ENCODE assay signal across 23 mouse cellular contexts in genomic region chr15:102339612-102340011, GRCm38 (mm10). TPM values are rescaled to one million over a fixed set of nuclear protein-coding genes. Genes with fewer than 3 reads are reported as not detected.
"Had no signal": no experiment of that assay in that cellular context is flagged by ENCODE, and none has a peak within 500 bp of the region (broad histone marks: within the 10 kb centered on the region; RNA-seq: fewer than 3 reads in every experiment).

No protein-coding gene starts in this region.

- H3K27ac ChIP-seq: liver, embryonic 14.5 days; midbrain, embryonic 10.5 days; neural tube, embryonic 13.5 days; neural tube, embryonic 15.5 days had no signal

- H3K4me2 ChIP-seq: liver, embryonic 12.5 days; lung, embryonic 14.5 days; neural tube, embryonic 13.5 days; neural tube, embryonic 15.5 days had no signal

- ATAC-seq: liver, embryonic 12.5 days; midbrain, embryonic 16.5 days had no signal

- H3K4me1 ChIP-seq: liver, embryonic 12.5 days; midbrain, embryonic 10.5 days; neural tube, embryonic 13.5 days; neural tube, embryonic 15.5 days had no signal

- H3K9ac ChIP-seq: liver, embryonic 12.5 days; liver, embryonic 14.5 days; lung, embryonic 14.5 days; neural tube, embryonic 13.5 days; neural tube, embryonic 15.5 days had no signal

- DNase-seq: lung, adult 18-20 months; lung, embryonic 14.5 days; lung, postnatal 10 days; lung, postnatal 4 days; midbrain, embryonic 14.5 days; retina, postnatal 1 day; right cerebral cortex, adult 18-20 months; right cerebral cortex, postnatal 25 days; right cerebral cortex, postnatal 4 days; spleen, adult 18-20 months; thymus, adult 18-20 months; thymus, postnatal 14 days; thymus, postnatal 4 days had no signal

- H3K4me3 ChIP-seq: liver, embryonic 12.5 days; midbrain, embryonic 10.5 days; myocyte; neural tube, embryonic 13.5 days; neural tube, embryonic 15.5 days had no signal

- H3K27me3 ChIP-seq: liver, embryonic 12.5 days; neural tube, embryonic 13.5 days; neural tube, embryonic 15.5 days had no signal

- H3K9me3 ChIP-seq: liver, embryonic 12.5 days; midbrain, embryonic 10.5 days; neural tube, embryonic 13.5 days; neural tube, embryonic 15.5 days had no signal

RNA-seq across cellular contexts. Expression of gene Sp7, which starts 27.4 kb away (rescaled TPM):
- total RNA-seq: megakaryocyte, adult 5-6 weeks; megakaryocyte-erythroid progenitor cell, adult 5-6 weeks had no signal
- polyA plus RNA-seq: small intestine, adult 2 months had no signal
